Mouse (Mus musculus): ENCODE results near the gene Tspan1. TPM values are rescaled to one million over a fixed set of nuclear protein-coding genes. Genes with fewer than 3 reads are reported as not detected.

Tspan1 gene
- polyA plus RNA-seq, 1 experiment from 2014 or later = 0.10 TPM

GRCm38 (mm10) chr4:116173072-116173471 is 5.7 kb upstream of the Tspan1 start, which contains the start of the genes 1700042G07Rik and Gm49337:
Gene 1700042G07Rik (plus strand): TSS chr4:116173372.
Gene Gm49337 (plus strand): TSS chr4:116173384.
- Histone ChIP-seq H3K9ac (replicated peaks; ENCODE audit: low read depth, low read length) (no peak within 1 kb of the TSS), H3K36me3 (ENCODE audit: control insufficient read depth, insufficient read depth) (no peaks in the 10 kb centered on the region), H3K27me3 (replicated peaks; ENCODE audit: control insufficient read depth, insufficient read depth, low read length) (no peaks in the 10 kb centered on the region), H3K9me3 (ENCODE audit: control insufficient read depth, low read length) (no peaks in the 10 kb centered on the region), H3K4me2 (ENCODE audit: low read length) (no peak within 1 kb of the TSS), H3K27ac (ENCODE audit: low read length) (no peak within 1 kb of the TSS), H3K4me3 (replicated peaks; ENCODE audit: low read length) (no peak within 1 kb of the TSS), H3K4me1 (replicated peaks; ENCODE audit: control insufficient read depth, insufficient read depth, low read length) (peaks cover 17% of the 10 kb centered on the region)
- ATAC-seq = no peak
- 78% methylated on average over 6 of the region's 6 CpGs for WGBS

DNA sequence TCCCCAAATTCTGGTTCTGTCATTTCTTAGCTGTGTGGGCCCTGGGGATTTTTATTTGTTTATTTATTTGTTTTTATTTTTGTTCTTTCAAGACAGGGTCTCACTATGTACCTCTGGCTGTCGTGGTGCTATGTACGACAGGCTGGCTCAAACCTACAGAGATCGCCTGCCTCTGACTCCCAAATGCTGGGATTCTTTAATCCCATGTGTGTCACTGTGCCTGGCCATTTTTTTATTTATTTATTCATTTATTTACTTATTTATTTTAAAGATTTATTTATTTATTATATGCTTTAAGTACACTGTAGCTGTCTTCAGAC is 1.9 kb upstream of the Tspan1 start:
- H3K36me3 ChIP-seq (ENCODE audit: control insufficient read depth, insufficient read depth) = no peaks in the 10 kb centered on the region
- no peak overlapping the region for H3K27ac ChIP-seq (ENCODE audit: low read length)
- no peak overlapping the region for H3K4me2 ChIP-seq (ENCODE audit: low read length)
- no peaks in the 10 kb centered on the region for H3K27me3 ChIP-seq (replicated peaks; ENCODE audit: control insufficient read depth, insufficient read depth, low read length)
- H3K4me1 ChIP-seq (replicated peaks; ENCODE audit: control insufficient read depth, insufficient read depth, low read length) = no peaks in the 10 kb centered on the region
- H3K4me3 ChIP-seq (replicated peaks; ENCODE audit: low read length) = no peak overlapping the region
- 74% methylated on average over 3 of the region's 3 CpGs for WGBS
- peak; percentile 41; the same call in 1 of the 2 replicates for ATAC-seq
- no peak overlapping the region for H3K9ac ChIP-seq (replicated peaks; ENCODE audit: low read depth, low read length)
- H3K9me3 ChIP-seq (ENCODE audit: control insufficient read depth, low read length) = no peaks in the 10 kb centered on the region

DNA sequence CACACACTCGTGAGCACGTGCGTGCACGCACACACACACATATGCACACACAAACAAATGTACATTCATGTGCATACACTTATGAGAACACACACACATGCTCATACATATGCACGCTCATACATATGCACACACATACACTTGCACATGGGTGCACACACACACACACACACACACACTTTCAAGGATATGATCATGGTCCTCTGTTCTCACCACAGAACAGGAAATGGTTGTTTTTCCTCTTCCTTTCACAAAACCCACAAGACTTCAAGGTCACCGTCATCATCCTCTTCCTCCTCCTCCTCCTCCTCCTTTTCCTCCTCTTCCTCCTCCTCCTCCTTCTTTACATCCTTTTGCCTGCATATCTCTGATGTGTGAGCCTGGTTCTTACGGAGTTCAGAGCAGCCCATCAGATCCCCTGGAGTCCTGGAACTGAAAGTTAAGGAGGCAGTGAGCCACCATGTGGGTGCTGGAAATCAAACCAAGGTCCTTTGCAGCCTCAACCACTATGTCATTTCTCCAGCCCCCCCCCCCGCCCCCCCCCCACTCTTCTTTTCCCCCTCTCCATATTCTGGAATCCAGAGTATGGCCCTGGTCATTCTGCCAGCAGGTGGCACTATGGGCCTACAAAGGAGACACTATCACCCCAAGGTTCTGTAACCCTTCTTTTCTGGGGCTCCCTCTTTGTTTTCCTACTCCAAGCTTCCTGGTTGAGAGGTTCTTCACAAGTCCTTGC is 1.4 kb upstream of the Tspan1 start:
- Histone ChIP-seq H3K36me3 (ENCODE audit: control insufficient read depth, insufficient read depth) (no peaks in the 10 kb centered on the region), H3K9ac (replicated peaks; ENCODE audit: low read depth, low read length) (no peak overlapping the region), H3K27me3 (replicated peaks; ENCODE audit: control insufficient read depth, insufficient read depth, low read length) (no peaks in the 10 kb centered on the region), H3K4me1 (replicated peaks; ENCODE audit: control insufficient read depth, insufficient read depth, low read length) (no peaks in the 10 kb centered on the region), H3K27ac (ENCODE audit: low read length) (no peak overlapping the region), H3K4me2 (ENCODE audit: low read length) (no peak overlapping the region), H3K9me3 (ENCODE audit: control insufficient read depth, low read length) (no peaks in the 10 kb centered on the region), H3K4me3 (replicated peaks; ENCODE audit: low read length) (no peak overlapping the region)
- peak; percentile 77 for ATAC-seq
- whole genome bisulfite sequencing = 80% methylated on average over 7 of the region's 8 CpGs

- ATAC-seq = no peak
- no peaks in the 10 kb centered on the region for H3K27me3 ChIP-seq (replicated peaks; ENCODE audit: control insufficient read depth, insufficient read depth, low read length)
- 82% methylated on average over 8 of the region's 8 CpGs for WGBS
- no peak overlapping the region for H3K27ac ChIP-seq (ENCODE audit: low read length)
- no peaks in the 10 kb centered on the region for H3K9me3 ChIP-seq (ENCODE audit: control insufficient read depth, low read length)
- H3K4me3 ChIP-seq (replicated peaks; ENCODE audit: low read length) = no peak overlapping the region
- H3K4me1 ChIP-seq (replicated peaks; ENCODE audit: control insufficient read depth, insufficient read depth, low read length) = no peaks in the 10 kb centered on the region; the same call in 1 of the 2 replicates
- no peak overlapping the region for H3K4me2 ChIP-seq (ENCODE audit: low read length)
- no peaks in the 10 kb centered on the region for H3K36me3 ChIP-seq (ENCODE audit: control insufficient read depth, insufficient read depth)
- no peak overlapping the region for H3K9ac ChIP-seq (replicated peaks; ENCODE audit: low read depth, low read length)
Observed at GRCm38 (mm10) chr4:116165708-116166407, 1.5 kb downstream of the Tspan1 start.

- Histone ChIP-seq H3K9ac (replicated peaks; ENCODE audit: low read depth, low read length) (no peak overlapping the region), H3K9me3 (ENCODE audit: control insufficient read depth, low read length) (no peaks in the 10 kb centered on the region), H3K27ac (ENCODE audit: low read length) (no peak overlapping the region), H3K4me1 (replicated peaks; ENCODE audit: control insufficient read depth, insufficient read depth, low read length) (no peaks in the 10 kb centered on the region; the same call in 1 of the 2 replicates), H3K36me3 (ENCODE audit: control insufficient read depth, insufficient read depth) (no peaks in the 10 kb centered on the region), H3K4me2 (ENCODE audit: low read length) (no peak overlapping the region), H3K27me3 (replicated peaks; ENCODE audit: control insufficient read depth, insufficient read depth, low read length) (no peaks in the 10 kb centered on the region), H3K4me3 (replicated peaks; ENCODE audit: low read length) (no peak overlapping the region)
- WGBS = 78% methylated on average over 2 of the region's 2 CpGs
- no peak for ATAC-seq
Observed at GRCm38 (mm10) chr4:116164759-116165554, 2.4 kb downstream of the Tspan1 start.

- ATAC-seq = no peak
- no peak overlapping the region for H3K4me3 ChIP-seq (replicated peaks; ENCODE audit: low read length)
- H3K4me1 ChIP-seq (replicated peaks; ENCODE audit: control insufficient read depth, insufficient read depth, low read length) = no peaks in the 10 kb centered on the region; the same call in 1 of the 2 replicates
- H3K9ac ChIP-seq (replicated peaks; ENCODE audit: low read depth, low read length) = no peak overlapping the region
- H3K4me2 ChIP-seq (ENCODE audit: low read length) = no peak overlapping the region
- 78% methylated on average over 4 of the region's 4 CpGs for WGBS
- H3K27me3 ChIP-seq (replicated peaks; ENCODE audit: control insufficient read depth, insufficient read depth, low read length) = no peaks in the 10 kb centered on the region
- peaks cover 10% of the 10 kb centered on the region for H3K36me3 ChIP-seq (ENCODE audit: control insufficient read depth, insufficient read depth)
- H3K9me3 ChIP-seq (ENCODE audit: control insufficient read depth, low read length) = no peaks in the 10 kb centered on the region
- H3K27ac ChIP-seq (ENCODE audit: low read length) = no peak overlapping the region; the same call in 1 of the 2 replicates
Observed at GRCm38 (mm10) chr4:116162142-116162541, 5.3 kb downstream of the Tspan1 start.

DNA sequence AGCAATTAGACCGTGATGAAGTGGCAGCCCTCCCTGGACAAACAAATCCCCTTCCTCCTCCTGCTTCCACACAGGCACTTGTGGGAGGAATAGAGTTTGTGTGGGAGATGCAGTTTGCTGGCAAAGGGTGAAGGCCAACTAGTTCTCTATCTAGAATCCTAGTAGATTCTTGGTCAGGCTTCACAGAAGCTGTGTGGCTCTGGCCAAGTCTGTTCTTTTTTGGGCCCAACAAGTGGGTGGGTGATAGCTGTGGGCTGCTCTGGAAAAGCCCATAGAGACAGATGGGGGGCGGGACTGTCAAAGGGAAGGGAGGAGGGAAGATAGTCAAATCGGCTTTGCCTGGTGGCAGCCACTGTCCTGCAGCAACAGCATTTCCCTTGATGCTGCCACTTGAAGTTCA is 6.6 kb downstream of the Tspan1 start:
- no peaks in the 10 kb centered on the region for H3K27me3 ChIP-seq (replicated peaks; ENCODE audit: control insufficient read depth, insufficient read depth, low read length)
- no peak overlapping the region for H3K4me3 ChIP-seq (replicated peaks; ENCODE audit: low read length)
- ATAC-seq = peak; percentile 38; the same call in 1 of the 2 replicates
- H3K9me3 ChIP-seq (ENCODE audit: control insufficient read depth, low read length) = no peaks in the 10 kb centered on the region
- H3K4me2 ChIP-seq (ENCODE audit: low read length) = no peak overlapping the region
- H3K36me3 ChIP-seq (ENCODE audit: control insufficient read depth, insufficient read depth) = peaks cover 23% of the 10 kb centered on the region
- no peaks in the 10 kb centered on the region; the same call in 1 of the 2 replicates for H3K4me1 ChIP-seq (replicated peaks; ENCODE audit: control insufficient read depth, insufficient read depth, low read length)
- H3K27ac ChIP-seq (ENCODE audit: low read length) = no peak overlapping the region
- 72% methylated on average over 3 of the region's 3 CpGs for WGBS
- no peak overlapping the region for H3K9ac ChIP-seq (replicated peaks; ENCODE audit: low read depth, low read length)

GRCm38 (mm10) chr4:116159912-116160311 is 7.5 kb downstream of the Tspan1 start:
- H3K4me1 ChIP-seq (replicated peaks; ENCODE audit: control insufficient read depth, insufficient read depth, low read length) = no peaks in the 10 kb centered on the region; the same call in 1 of the 2 replicates
- no peaks in the 10 kb centered on the region for H3K9me3 ChIP-seq (ENCODE audit: control insufficient read depth, low read length)
- WGBS = 55% methylated on average over 3 of the region's 3 CpGs
- no peak overlapping the region for H3K4me2 ChIP-seq (ENCODE audit: low read length)
- peak; percentile 65 for ATAC-seq
- no peak overlapping the region for H3K27ac ChIP-seq (ENCODE audit: low read length)
- peak overlapping the region; percentile 26; the same call in 1 of the 2 replicates for H3K9ac ChIP-seq (replicated peaks; ENCODE audit: low read depth, low read length)
- H3K27me3 ChIP-seq (replicated peaks; ENCODE audit: control insufficient read depth, insufficient read depth, low read length) = no peaks in the 10 kb centered on the region
- H3K36me3 ChIP-seq (ENCODE audit: control insufficient read depth, insufficient read depth) = peaks cover 31% of the 10 kb centered on the region
- H3K4me3 ChIP-seq (replicated peaks; ENCODE audit: low read length) = no peak overlapping the region

DNA sequence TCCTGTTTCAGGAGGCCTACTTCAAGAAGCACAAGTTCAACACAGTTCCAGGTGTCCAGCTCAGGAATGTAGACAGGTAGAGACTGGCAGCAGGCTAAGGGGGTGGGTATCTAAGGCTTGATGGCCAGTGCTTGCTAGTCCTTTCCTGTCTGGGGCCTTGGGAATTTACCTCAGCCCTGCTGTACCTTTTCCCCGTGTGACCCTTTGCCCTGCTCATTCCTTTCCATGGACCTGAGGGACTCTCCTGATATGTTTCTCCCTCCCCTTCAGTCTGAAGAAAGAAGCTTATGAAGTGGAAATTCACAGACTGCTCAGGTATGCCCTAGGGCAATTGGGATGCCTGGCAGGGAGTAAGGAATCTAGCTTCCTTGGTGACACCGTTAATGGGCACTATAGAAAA is 9.5 kb downstream of the Tspan1 start:
- Histone ChIP-seq H3K4me3 (replicated peaks; ENCODE audit: low read length) (no peak overlapping the region), H3K4me2 (ENCODE audit: low read length) (no peak overlapping the region), H3K9me3 (ENCODE audit: control insufficient read depth, low read length) (no peaks in the 10 kb centered on the region), H3K4me1 (replicated peaks; ENCODE audit: control insufficient read depth, insufficient read depth, low read length) (no peaks in the 10 kb centered on the region; the same call in 1 of the 2 replicates), H3K36me3 (ENCODE audit: control insufficient read depth, insufficient read depth) (peaks cover 48% of the 10 kb centered on the region), H3K27ac (ENCODE audit: low read length) (no peak overlapping the region), H3K9ac (replicated peaks; ENCODE audit: low read depth, low read length) (no peak overlapping the region), H3K27me3 (replicated peaks; ENCODE audit: control insufficient read depth, insufficient read depth, low read length) (no peaks in the 10 kb centered on the region)
- 89% methylated on average over 2 of the region's 2 CpGs for WGBS
- ATAC-seq = no peak
